Mouse (Mus musculus) lung, postnatal 10 days (tissue): ENCODE measurements around the gene Olfr718-ps1.
"Not testable (repeated sequence)": the region's sequence is repeated elsewhere in the genome, so short reads cannot be mapped to it uniquely, and the experiment has no call there.

Experiments
- DNase-seq: peaks from one replicate; pipeline ENCODE4 v3.0.0; 2021

The Olfr718-ps1 gene

GRCm38 (mm10) chr5:143147481-143147880, at the start of gene Olfr718-ps1:
Gene Olfr718-ps1, minus strand, starts transcription at chr5:143147581.
- DNase-seq = no peak

DNA sequence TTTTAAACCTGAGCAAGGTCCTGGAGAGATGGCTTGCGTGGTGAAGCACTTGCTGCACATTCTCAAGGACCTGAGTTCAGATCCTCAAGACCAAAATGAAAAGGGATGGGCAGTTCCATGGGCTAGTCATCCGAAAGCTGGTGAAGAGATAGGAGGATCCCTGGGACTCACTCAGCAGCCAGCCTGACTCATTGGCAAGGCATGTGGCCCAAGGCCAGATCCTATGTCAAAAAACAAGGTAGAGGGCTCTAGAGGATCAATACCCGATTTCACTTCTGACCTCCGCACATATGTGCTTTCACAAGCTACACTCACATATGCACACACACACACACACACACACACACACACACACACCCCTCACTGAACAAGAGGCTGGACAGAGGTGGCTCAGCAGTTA, 49.1 kb upstream of the Olfr718-ps1 start:
- no peak for DNase-seq

- no peak for DNase-seq
Observed at GRCm38 (mm10) chr5:143195166-143195565, 47.8 kb upstream of the Olfr718-ps1 start.

DNA sequence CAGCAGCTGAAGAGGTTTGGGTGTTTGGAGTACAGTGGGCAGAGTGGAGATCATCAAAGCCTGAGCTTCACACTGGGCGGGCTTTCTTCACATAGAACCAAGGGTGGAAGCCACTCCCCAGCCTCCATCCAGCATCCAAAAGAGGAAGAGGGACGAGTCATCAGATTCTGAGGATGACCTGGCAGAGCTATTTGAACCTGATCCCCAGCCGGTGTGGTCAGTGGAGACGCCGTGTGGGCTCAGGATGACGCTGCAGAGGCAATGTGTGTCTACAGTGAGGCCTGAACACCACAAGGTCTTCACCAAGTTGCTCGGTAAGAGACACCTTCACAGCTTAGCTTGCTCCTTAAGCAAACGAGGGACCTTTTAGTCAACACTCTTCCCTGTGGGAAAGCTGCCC, 47.4 kb upstream of the Olfr718-ps1 start:
- not testable (repeated sequence) for DNase-seq

DNA sequence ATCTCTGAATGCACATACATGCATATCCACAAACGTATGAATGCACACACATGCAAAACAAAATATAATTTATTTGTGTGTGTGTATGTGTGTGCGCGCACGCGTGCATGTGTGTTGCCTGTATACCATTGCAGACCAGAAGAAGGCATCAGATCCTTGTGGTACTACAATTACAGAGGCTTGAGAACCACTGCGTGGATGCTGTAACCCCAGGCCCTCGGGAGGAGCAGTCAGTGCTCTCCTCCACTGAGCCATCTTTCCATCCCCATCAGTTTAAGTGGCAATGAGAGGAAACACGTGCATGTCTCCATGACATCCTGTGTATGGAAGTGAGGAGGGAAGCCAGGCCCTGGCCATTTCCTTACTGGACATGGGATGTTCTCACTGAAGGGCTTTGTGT, 45.4 kb upstream of the Olfr718-ps1 start:
- no peak for DNase-seq

GRCm38 (mm10) chr5:143188014-143188413, 40.6 kb upstream of the Olfr718-ps1 start:
- not testable (repeated sequence) for DNase-seq

- DNase-seq = peak; percentile 96
Observed at GRCm38 (mm10) chr5:143180255-143181076, 33.1 kb upstream of the Olfr718-ps1 start, which contains the start of the genes Rbak and Spdye4b. Gene Rbak, minus strand, starts transcription at chr5:143180775. Gene Spdye4b, plus strand, starts transcription at chr5:143181017.

DNA sequence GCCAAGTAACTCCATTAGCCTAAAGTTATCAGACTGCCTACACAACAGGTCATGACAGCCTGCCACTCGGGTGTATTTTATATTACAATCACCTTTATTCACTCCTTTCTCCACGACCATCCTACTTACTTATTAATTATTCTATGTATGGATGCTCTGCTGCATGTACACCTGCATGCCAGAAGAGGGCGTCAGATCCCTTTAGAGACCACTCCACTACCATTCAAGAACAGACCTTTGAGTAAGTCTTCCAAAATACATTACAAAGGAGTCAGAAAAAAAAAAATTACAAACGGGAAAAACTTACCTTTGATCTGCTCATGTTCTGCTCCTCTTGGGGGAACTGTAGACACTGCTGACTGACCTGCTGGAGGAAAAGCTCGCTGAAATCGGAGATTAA, 31.8 kb upstream of the Olfr718-ps1 start:
- peak; percentile 18 for DNase-seq

- peak; percentile 14 for DNase-seq
Observed at GRCm38 (mm10) chr5:143177541-143178200, 30.3 kb upstream of the Olfr718-ps1 start.

- DNase-seq = no peak
Observed at GRCm38 (mm10) chr5:143175970-143176369, 28.6 kb upstream of the Olfr718-ps1 start.

DNA sequence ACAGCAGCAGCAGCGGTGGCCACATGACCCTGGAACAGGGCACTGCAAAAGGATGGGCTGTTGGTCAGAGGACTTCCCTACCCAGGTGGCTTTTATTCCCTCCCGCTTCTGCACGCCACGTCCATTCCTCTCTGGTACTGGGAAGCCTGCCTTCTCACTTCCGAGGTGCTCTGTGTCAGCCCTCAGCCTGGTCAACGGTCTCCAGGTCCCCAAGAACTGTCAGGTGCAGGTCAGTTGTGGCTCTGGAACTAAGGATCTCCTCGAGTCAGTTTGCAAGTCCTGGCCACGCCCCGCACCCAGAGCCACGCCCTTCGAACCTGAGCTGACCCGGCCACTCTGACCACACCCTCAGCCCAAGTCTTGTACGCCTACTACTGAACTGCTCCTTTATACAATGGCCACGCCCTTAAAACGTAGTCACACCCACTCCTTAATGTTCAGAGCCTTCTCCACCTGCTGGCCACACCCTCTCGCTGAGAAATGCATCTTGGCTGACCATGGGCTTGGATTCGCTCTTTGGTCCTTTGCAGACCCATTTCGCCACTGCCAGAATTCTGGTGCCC, 18.2 kb upstream of the Olfr718-ps1 start:
- DNase-seq = peak; percentile 73

- no peak for DNase-seq
Observed at GRCm38 (mm10) chr5:143155534-143155933, 8.2 kb upstream of the Olfr718-ps1 start.

DNA sequence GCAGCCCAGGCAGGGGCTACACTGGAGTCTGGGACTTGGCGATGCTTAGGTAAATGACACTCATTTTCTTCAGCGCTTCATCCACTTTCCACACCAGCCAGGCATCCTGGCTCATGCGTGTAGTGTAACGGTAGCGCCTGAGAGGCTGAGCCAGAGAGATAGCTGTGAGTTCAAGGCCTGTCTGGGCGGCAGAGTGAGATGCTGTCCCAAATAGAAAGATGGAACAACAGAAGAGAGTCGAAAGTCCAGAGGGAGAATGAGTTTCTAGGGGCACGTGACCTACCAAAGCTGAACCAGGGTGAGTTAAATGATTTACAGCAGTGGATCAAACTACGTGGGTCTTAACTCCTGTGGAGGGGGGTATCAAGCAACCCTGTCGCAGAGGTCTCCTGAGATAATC, 6.4 kb upstream of the Olfr718-ps1 start:
- DNase-seq = no peak

DNA sequence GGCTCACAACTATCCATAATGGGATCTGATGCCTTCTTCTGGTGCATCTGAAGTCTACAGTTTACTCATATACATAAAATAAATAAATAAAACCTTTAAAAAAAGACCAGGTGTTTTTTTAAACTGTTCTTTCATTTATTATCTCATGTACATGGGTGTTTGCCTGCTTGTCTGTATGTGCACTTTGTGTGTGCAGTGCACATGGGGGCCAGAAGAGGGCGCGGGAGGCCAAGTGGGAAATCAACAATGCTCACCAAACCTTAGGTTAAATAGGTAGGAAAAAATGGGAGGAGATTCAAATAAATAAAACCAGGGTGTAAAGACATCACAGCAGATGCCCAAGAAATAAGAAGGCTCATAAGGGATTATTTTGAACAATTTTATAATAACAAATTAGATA, 2.7 kb upstream of the Olfr718-ps1 start:
- DNase-seq = no peak

GRCm38 (mm10) chr5:143149536-143149935, 2.2 kb upstream of the Olfr718-ps1 start:
- DNase-seq = no peak

GRCm38 (mm10) chr5:143148661-143149060, 1.3 kb upstream of the Olfr718-ps1 start:
- no peak for DNase-seq

GRCm38 (mm10) chr5:143137580-143137979, 9.8 kb downstream of the Olfr718-ps1 start:
- no peak for DNase-seq

DNA sequence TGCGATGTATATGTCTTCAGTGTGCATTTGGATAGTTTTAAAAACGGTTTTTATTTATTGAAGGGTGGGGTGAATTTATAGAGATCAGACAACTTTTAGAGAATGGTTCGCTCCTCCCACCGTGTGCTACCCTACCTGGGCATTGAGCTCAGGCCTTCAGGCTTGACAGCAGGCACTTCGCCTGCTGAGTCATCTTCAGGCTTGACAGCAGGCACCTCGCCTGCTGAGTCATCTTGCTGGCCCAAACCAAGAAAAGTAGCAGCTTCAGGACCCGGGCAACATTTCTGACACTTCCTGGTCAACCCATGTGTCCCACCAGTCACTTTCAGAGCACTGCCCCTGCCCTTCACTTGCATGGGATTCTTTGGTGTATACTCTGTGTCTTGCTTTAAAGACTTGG, 12.3 kb downstream of the Olfr718-ps1 start:
- no peak for DNase-seq

GRCm38 (mm10) chr5:143134216-143135010, 13.0 kb downstream of the Olfr718-ps1 start:
- DNase-seq = not testable (repeated sequence)

GRCm38 (mm10) chr5:143132935-143133514, 14.4 kb downstream of the Olfr718-ps1 start:
- DNase-seq = no peak

DNA sequence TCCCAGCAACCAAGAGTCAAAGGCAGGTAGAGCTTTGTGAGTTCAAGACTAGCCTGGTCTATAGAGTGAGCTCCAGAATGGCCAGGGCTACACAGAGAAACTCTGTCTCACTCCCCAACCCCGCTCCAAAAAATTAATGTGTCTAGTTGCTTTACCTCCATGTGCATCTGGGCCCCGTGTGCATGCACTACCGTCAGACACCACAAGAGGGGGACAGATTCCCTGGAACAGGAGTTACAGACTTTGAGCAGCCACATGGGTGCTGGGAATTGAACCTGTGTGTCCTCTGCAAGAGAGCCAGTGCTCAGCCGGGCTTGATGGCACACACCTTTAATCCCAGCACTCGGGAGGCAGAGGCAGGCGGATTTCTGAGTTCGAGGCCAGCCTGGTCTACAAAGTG, 17.0 kb downstream of the Olfr718-ps1 start:
- no peak for DNase-seq

DNA sequence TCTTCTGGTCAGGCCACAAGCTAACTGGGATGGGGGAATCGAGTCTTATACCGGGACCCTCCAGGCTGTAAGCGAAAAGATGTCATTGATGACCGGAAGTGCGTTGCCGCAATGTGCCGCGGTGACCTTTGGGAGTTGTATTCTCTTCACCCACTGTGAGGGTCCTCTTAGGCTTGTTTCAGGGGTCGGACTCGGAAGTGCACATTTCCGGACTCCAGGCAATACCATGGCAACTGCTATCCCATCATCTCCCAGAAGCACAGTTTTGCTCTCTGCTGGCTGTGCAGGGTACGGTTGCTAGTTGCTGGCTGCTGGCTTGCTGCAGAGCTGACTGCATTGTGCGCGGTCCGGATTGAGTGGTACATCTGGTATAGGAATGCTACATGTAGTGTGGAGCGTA, 18.3 kb downstream of the Olfr718-ps1 start:
- no peak for DNase-seq

- DNase-seq = no peak
Observed at GRCm38 (mm10) chr5:143127837-143128236, 19.5 kb downstream of the Olfr718-ps1 start.
